Mouse (Mus musculus): ENCODE results near the gene Taf3. TPM values are rescaled to one million over a fixed set of nuclear protein-coding genes. Genes with fewer than 3 reads are reported as not detected.

The Taf3 gene
- total and polyA plus RNA-seq, 3 experiments, result 3.0 to 8.6 (median 8.2) TPM

- H3K4me3 ChIP-seq, result no peak overlapping the region
- intact Hi-C loops (cut with DNase I), result no loop called here
- no peak overlapping the region for H3K9ac ChIP-seq (ENCODE audit: low read depth, low read length)
- TF ChIP-seq POLR2A (IDR thresholded peaks at IDR 0.05; ENCODE audit: insufficient read depth, low read depth, low read length), result no peak
- TF ChIP-seq CTCF (IDR thresholded peaks at IDR 0.05), result no peak
- no peak for TF ChIP-seq EP300 (IDR thresholded peaks at IDR 0.05; ENCODE audit: insufficient read depth, low read depth, low read length)
- no peak overlapping the region for H3K27ac ChIP-seq
- H3K79me2 ChIP-seq (replicated peaks; ENCODE audit: control insufficient read depth, insufficient read depth, low read length), result no peaks in the 10 kb centered on the region; the same call in 1 of the 2 replicates
- no peak for DNase-seq
- no peaks in the 10 kb centered on the region for H3K36me3 ChIP-seq (ENCODE audit: control insufficient read depth, insufficient read depth, low read length)
- no peaks in the 10 kb centered on the region; the same call in 1 of the 2 replicates for H3K4me1 ChIP-seq (ENCODE audit: control insufficient read depth, insufficient read depth, low read length)
- H3K27me3 ChIP-seq (ENCODE audit: control insufficient read depth, insufficient read depth, low read length), result no peaks in the 10 kb centered on the region
Measured at GRCm38 (mm10) chr2:9962871-9963270, 85.5 kb downstream of the Taf3 start.

GRCm38 (mm10) chr2:9961708-9962107, 86.7 kb downstream of the Taf3 start:
- Histone ChIP-seq H3K4me1 (ENCODE audit: control insufficient read depth, insufficient read depth, low read length) (peaks cover 3% of the 10 kb centered on the region; the same call in 1 of the 2 replicates), H3K9ac (ENCODE audit: low read depth, low read length) (no peak overlapping the region), H3K4me3 (no peak overlapping the region), H3K79me2 (replicated peaks; ENCODE audit: control insufficient read depth, insufficient read depth, low read length) (no peaks in the 10 kb centered on the region; the same call in none of the 2 replicates), H3K27me3 (ENCODE audit: control insufficient read depth, insufficient read depth, low read length) (no peaks in the 10 kb centered on the region), H3K27ac (no peak overlapping the region), H3K36me3 (ENCODE audit: control insufficient read depth, insufficient read depth, low read length) (no peaks in the 10 kb centered on the region)
- TF ChIP-seq EP300 (IDR thresholded peaks at IDR 0.05; ENCODE audit: insufficient read depth, low read depth, low read length), result no peak
- WGBS, result 64% methylated on average over 3 of the region's 3 CpGs
- intact Hi-C loops (cut with DNase I), result no loop called here
- DNase-seq, result no peak

GRCm38 (mm10) chr2:9958011-9958410, 90.4 kb downstream of the Taf3 start:
- no peak for DNase-seq
- peaks cover 2% of the 10 kb centered on the region; the same call in 1 of the 2 replicates for H3K79me2 ChIP-seq (replicated peaks; ENCODE audit: control insufficient read depth, insufficient read depth, low read length)
- no peaks in the 10 kb centered on the region for H3K36me3 ChIP-seq (ENCODE audit: control insufficient read depth, insufficient read depth, low read length)
- no peak overlapping the region for H3K27ac ChIP-seq
- WGBS, result 96% methylated on average over 6 of the region's 6 CpGs
- peaks cover 7% of the 10 kb centered on the region for H3K4me1 ChIP-seq (ENCODE audit: control insufficient read depth, insufficient read depth, low read length)
- no peak overlapping the region for H3K4me3 ChIP-seq
- intact Hi-C loops (cut with DNase I), result no loop called here
- no peak overlapping the region for H3K9ac ChIP-seq (ENCODE audit: low read depth, low read length)
- H3K27me3 ChIP-seq (ENCODE audit: control insufficient read depth, insufficient read depth, low read length), result no peaks in the 10 kb centered on the region
- TF ChIP-seq EP300 (IDR thresholded peaks at IDR 0.05; ENCODE audit: insufficient read depth, low read depth, low read length) (no peak), POLR2A (IDR thresholded peaks at IDR 0.05; ENCODE audit: insufficient read depth, low read depth, low read length) (no peak), CTCF (IDR thresholded peaks at IDR 0.05) (no peak)

- 38% methylated on average over 2 of the region's 2 CpGs for WGBS
- intact Hi-C loops (cut with DNase I), result no loop called here
- Histone ChIP-seq H3K27ac (no peak overlapping the region), H3K4me3 (no peak overlapping the region), H3K79me2 (replicated peaks; ENCODE audit: control insufficient read depth, insufficient read depth, low read length) (peaks cover 2% of the 10 kb centered on the region; the same call in 1 of the 2 replicates), H3K27me3 (ENCODE audit: control insufficient read depth, insufficient read depth, low read length) (no peaks in the 10 kb centered on the region), H3K4me1 (ENCODE audit: control insufficient read depth, insufficient read depth, low read length) (peaks cover 7% of the 10 kb centered on the region), H3K36me3 (ENCODE audit: control insufficient read depth, insufficient read depth, low read length) (no peaks in the 10 kb centered on the region), H3K9ac (ENCODE audit: low read depth, low read length) (no peak overlapping the region)
- no peak for DNase-seq
- no peak for TF ChIP-seq CTCF (IDR thresholded peaks at IDR 0.05)
- no peak for TF ChIP-seq POLR2A (IDR thresholded peaks at IDR 0.05; ENCODE audit: insufficient read depth, low read depth, low read length)
- no peak for TF ChIP-seq EP300 (IDR thresholded peaks at IDR 0.05; ENCODE audit: insufficient read depth, low read depth, low read length)
Measured at GRCm38 (mm10) chr2:9956546-9956945, 91.8 kb downstream of the Taf3 start.

GRCm38 (mm10) chr2:9955576-9956535, 92.5 kb downstream of the Taf3 start:
- H3K79me2 ChIP-seq (replicated peaks; ENCODE audit: control insufficient read depth, insufficient read depth, low read length), result peaks cover 2% of the 10 kb centered on the region; the same call in 1 of the 2 replicates
- no peaks in the 10 kb centered on the region for H3K36me3 ChIP-seq (ENCODE audit: control insufficient read depth, insufficient read depth, low read length)
- DNase-seq, result no peak
- no peak overlapping the region for H3K9ac ChIP-seq (ENCODE audit: low read depth, low read length)
- peaks cover 7% of the 10 kb centered on the region for H3K4me1 ChIP-seq (ENCODE audit: control insufficient read depth, insufficient read depth, low read length)
- no peak overlapping the region for H3K4me3 ChIP-seq
- intact Hi-C loops (cut with DNase I), result no loop called here
- no peak overlapping the region for H3K27ac ChIP-seq
- 66% methylated on average over 9 of the region's 9 CpGs for WGBS
- TF ChIP-seq POLR2A (IDR thresholded peaks at IDR 0.05; ENCODE audit: insufficient read depth, low read depth, low read length) (no peak), EP300 (IDR thresholded peaks at IDR 0.05; ENCODE audit: insufficient read depth, low read depth, low read length) (no peak), CTCF (IDR thresholded peaks at IDR 0.05) (no peak)
- H3K27me3 ChIP-seq (ENCODE audit: control insufficient read depth, insufficient read depth, low read length), result no peaks in the 10 kb centered on the region

GRCm38 (mm10) chr2:9946739-9947138, 101.7 kb downstream of the Taf3 start:
- no peak overlapping the region for H3K9ac ChIP-seq (ENCODE audit: low read depth, low read length)
- no peaks in the 10 kb centered on the region for H3K79me2 ChIP-seq (replicated peaks; ENCODE audit: control insufficient read depth, insufficient read depth, low read length)
- H3K4me3 ChIP-seq, result no peak overlapping the region
- no peaks in the 10 kb centered on the region for H3K27me3 ChIP-seq (ENCODE audit: control insufficient read depth, insufficient read depth, low read length)
- no peak for DNase-seq
- H3K27ac ChIP-seq, result no peak overlapping the region
- TF ChIP-seq CTCF (IDR thresholded peaks at IDR 0.05), result no peak
- no peak for TF ChIP-seq POLR2A (IDR thresholded peaks at IDR 0.05; ENCODE audit: insufficient read depth, low read depth, low read length)
- no peak for TF ChIP-seq EP300 (IDR thresholded peaks at IDR 0.05; ENCODE audit: insufficient read depth, low read depth, low read length)
- peaks cover 2% of the 10 kb centered on the region for H3K4me1 ChIP-seq (ENCODE audit: control insufficient read depth, insufficient read depth, low read length)
- WGBS, result 74% methylated on average over 3 of the region's 3 CpGs
- H3K36me3 ChIP-seq (ENCODE audit: control insufficient read depth, insufficient read depth, low read length), result no peaks in the 10 kb centered on the region
- intact Hi-C loops (cut with DNase I), result no loop called here
